Mouse (Mus musculus) liver, embryonic 13.5 days (tissue): ENCODE data around the gene Dock7. TPM values are rescaled to one million over a fixed set of nuclear protein-coding genes. Genes with fewer than 3 reads are reported as not detected.
A peak's percentile ranks its signal among the peaks of the same experiment; 100 is the strongest.

ENCODE experiments used
- ATAC-seq: fragments of 200-750 bp; cut with Nextera tagmentation; 2 replicates; pipeline ENCODE4 v1.8.0; 2017; ENCODE audit warnings: low read depth, mild to moderate bottlenecking, moderate number of reproducible peaks, moderate library complexity
- DNase-seq: peaks from one replicate; pipeline ENCODE4 v3.0.0; 2022
- H3K27ac ChIP-seq: fragments of 300-500 bp; sonication (generic); 2 replicates; pipeline ENCODE4 v1.5.1; 2015; ENCODE audit warnings: moderate library complexity, mild to moderate bottlenecking, inconsistent platforms
- H3K27me3 ChIP-seq: fragments of 300-500 bp; sonication (generic); 2 replicates; pipeline ENCODE4 v1.6.1; 2015; ENCODE audit warnings: mild to moderate bottlenecking, inconsistent platforms
- H3K36me3 ChIP-seq: fragments of 300-500 bp; sonication (generic); 2 replicates; pipeline ENCODE4 v1.6.1; 2015; ENCODE audit warnings: mild to moderate bottlenecking, inconsistent platforms
- H3K4me1 ChIP-seq: fragments of 300-500 bp; sonication (generic); replicated peaks from 2 replicates; pipeline ENCODE4 v1.6.1; 2015; ENCODE audit warnings: inconsistent platforms
- H3K4me2 ChIP-seq: fragments of 300-500 bp; sonication (generic); 2 replicates; pipeline ENCODE4 v1.6.1; 2015; ENCODE audit warnings: inconsistent platforms, mild to moderate bottlenecking, moderate library complexity
- H3K4me3 ChIP-seq: fragments of 300-500 bp; sonication (generic); replicated peaks from 2 replicates; pipeline ENCODE4 v1.5.1; 2015; ENCODE audit warnings: mild to moderate bottlenecking, inconsistent platforms
- H3K9ac ChIP-seq: fragments of 300-500 bp; sonication (generic); 2 replicates; pipeline ENCODE4 v1.6.1; 2015; ENCODE audit warnings: mild to moderate bottlenecking, inconsistent platforms
- H3K9me3 ChIP-seq: fragments of 300-500 bp; sonication (generic); replicated peaks from 2 replicates; pipeline ENCODE4 v1.6.1; 2016; ENCODE audit warnings: inconsistent platforms
- WGBS: fragments of 180-500 bp; shearing (Covaris S2); methylation state at CpG from one replicate; pipeline ENCODE4 v1.1.7; 2015; ENCODE audit not compliant: insufficient replicate concordance; 5-methylcytosine and 5-hydroxymethylcytosine counted together
- polyA plus RNA-seq: library from polyadenylated mRNA; unstranded; fragments of >200 nt; fragmentation: Nextera tagmentation; extraction: Ambion mirVana; gene quantifications from 2 replicates; pipeline ENCODE4 v1.2.1, GENCODE M21; 2015

The Dock7 gene
- polyA plus RNA-seq, 1 experiment from 2014 or later = 9.3 TPM

DNA sequence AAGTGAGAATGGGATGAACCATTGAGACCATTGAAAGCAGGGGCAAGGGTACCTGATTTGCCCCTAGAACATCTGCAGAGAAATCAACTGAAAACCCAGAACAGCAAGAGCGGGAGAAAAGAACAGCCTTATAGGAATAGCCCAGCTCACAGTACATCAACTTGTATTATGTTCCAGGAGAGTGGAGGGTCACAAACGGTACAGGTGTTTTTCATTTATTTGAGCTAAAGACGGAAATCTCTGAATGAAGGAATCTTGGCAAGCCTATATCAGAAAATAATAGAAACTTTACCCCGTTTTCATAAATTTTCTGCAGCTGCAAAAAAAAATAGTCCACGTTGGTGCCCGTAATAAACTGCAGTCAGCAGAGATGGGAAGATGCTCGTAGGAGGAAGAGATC is 22.6 kb upstream of the Dock7 start:
- ATAC-seq = no peak
- no peak overlapping the region for H3K4me3 ChIP-seq
- H3K36me3 ChIP-seq = no peaks in the 10 kb centered on the region
- no peak overlapping the region for H3K27ac ChIP-seq
- H3K4me2 ChIP-seq = no peak overlapping the region
- no peak for DNase-seq
- no peaks in the 10 kb centered on the region for H3K9me3 ChIP-seq
- no peaks in the 10 kb centered on the region for H3K27me3 ChIP-seq
- H3K9ac ChIP-seq = no peak overlapping the region
- WGBS = 69% methylated on average over 7 of the region's 7 CpGs
- peaks cover 4% of the 10 kb centered on the region; the same call in 1 of the 2 replicates for H3K4me1 ChIP-seq

DNA sequence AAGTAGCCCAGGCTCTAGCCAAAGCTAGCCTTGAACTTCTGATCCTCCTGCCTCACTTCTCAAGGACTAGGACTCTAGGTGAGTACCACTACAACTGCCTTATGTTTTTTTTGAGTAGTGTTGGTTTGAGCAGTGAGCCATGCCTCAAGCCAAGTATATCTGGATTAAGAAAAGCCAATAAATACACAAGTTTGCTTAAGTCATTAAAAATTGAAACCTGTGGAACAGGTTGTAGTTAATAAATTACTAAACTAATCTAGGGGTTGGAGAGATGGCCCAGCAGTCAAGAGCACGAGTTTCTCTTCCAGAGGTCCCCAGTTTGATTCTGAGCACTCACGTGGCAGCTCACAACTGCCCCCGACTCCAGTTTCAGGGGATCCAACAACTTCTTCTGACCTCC is 20.9 kb upstream of the Dock7 start:
- no peak overlapping the region for H3K27ac ChIP-seq
- no peaks in the 10 kb centered on the region for H3K27me3 ChIP-seq
- H3K9me3 ChIP-seq = no peaks in the 10 kb centered on the region
- peaks cover 11% of the 10 kb centered on the region for H3K4me1 ChIP-seq
- no peak overlapping the region for H3K9ac ChIP-seq
- H3K4me3 ChIP-seq = no peak overlapping the region
- H3K36me3 ChIP-seq = no peaks in the 10 kb centered on the region
- 71% methylated on average over 3 of the region's 3 CpGs for WGBS
- H3K4me2 ChIP-seq = no peak overlapping the region
- DNase-seq (no peak), ATAC-seq (no peak)

DNA sequence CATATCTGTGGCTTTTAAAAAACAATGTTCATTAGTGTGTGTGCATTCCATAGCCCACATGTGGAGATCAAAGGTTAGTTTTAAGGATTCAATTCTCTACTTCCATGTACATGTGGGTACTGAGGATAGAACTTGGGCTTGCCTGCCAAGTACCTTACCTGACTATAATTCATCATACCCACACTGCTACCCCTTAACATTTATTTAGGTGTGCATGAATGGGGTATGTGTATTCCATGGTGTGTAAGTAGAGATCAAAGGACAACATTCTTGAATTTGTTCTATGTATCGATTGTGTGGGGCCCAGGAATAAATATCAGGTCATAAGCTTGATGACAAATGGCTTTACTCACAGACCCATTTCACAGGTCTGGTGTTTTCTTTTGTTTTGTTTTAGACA is 20.5 kb upstream of the Dock7 start:
- no peak for ATAC-seq
- H3K4me1 ChIP-seq = peaks cover 11% of the 10 kb centered on the region
- H3K9ac ChIP-seq = no peak overlapping the region
- WGBS = 62% methylated on average over 1 of the region's 1 CpGs
- H3K27me3 ChIP-seq = no peaks in the 10 kb centered on the region
- no peak for DNase-seq
- H3K4me3 ChIP-seq = no peak overlapping the region
- no peak overlapping the region for H3K4me2 ChIP-seq
- no peaks in the 10 kb centered on the region for H3K36me3 ChIP-seq
- H3K27ac ChIP-seq = no peak overlapping the region
- H3K9me3 ChIP-seq = no peaks in the 10 kb centered on the region

DNA sequence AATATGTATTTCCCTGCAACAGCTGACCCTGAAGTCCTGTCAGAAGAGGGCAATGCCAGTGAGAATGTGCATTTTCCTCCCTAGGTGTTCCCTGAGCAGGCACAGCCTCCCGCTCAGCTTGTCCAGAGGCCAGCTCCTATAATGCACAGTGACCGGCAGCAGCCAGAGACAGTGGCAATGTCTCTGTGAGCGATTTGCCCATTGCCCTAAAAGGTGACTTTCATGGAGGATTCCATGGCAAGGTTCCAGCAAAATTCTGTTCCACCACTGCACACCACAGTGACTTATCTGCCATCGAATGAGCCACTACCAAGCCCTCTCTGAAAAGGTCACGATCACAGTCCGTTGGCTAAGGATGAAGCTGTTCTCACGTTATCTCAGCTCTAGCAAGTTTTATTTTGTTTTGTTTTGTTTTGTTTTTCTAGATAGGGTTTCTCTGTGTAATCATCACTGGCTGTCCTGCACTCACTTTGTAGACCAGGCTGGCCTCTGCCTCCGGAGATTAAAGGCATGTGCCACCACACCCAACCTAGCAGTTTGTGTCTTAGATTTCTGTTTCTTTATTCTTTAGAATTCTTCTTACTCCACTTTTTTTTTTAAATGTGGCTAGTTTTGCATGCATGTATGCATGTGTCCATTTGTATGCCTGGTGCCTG is 17.4 kb upstream of the Dock7 start:
- Histone ChIP-seq H3K4me1 (peaks cover 11% of the 10 kb centered on the region), H3K4me3 (no peak overlapping the region), H3K9ac (no peak overlapping the region), H3K4me2 (no peak overlapping the region), H3K27ac (no peak overlapping the region), H3K27me3 (no peaks in the 10 kb centered on the region), H3K9me3 (no peaks in the 10 kb centered on the region), H3K36me3 (no peaks in the 10 kb centered on the region)
- 45% methylated on average over 8 of the region's 8 CpGs for WGBS
- peak; percentile 66 for ATAC-seq
- DNase-seq = no peak

DNA sequence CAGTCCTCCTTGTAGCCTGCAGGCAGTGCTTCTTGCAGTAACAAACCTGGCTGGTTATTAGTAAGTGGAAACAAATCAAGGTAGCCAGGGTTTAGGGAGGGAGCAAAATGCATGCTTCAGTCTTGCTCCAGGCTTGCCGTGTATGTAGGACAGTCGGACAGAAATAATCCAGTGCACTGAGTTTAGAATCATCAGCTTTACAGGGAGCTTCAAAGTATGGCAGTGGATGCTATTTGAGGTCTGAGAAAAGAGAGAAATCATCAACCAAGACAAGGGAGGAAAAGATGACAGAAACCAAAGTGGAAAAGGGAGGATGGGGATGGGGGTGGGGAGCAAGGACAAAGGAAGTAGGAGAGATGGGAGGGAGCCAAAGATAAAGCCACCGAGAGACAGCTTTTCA is 13.8 kb upstream of the Dock7 start:
- H3K4me2 ChIP-seq = no peak overlapping the region
- H3K27me3 ChIP-seq = 0 out of 2 replicates have a peak, but pooled peaks cover 4% of the 10 kb centered on the region
- H3K9ac ChIP-seq = no peak overlapping the region
- peaks cover 11% of the 10 kb centered on the region for H3K4me1 ChIP-seq
- no peaks in the 10 kb centered on the region for H3K9me3 ChIP-seq
- no peaks in the 10 kb centered on the region for H3K36me3 ChIP-seq
- H3K4me3 ChIP-seq = no peak overlapping the region
- H3K27ac ChIP-seq = no peak overlapping the region
- 60% methylated on average over 3 of the region's 3 CpGs for WGBS
- DNase-seq (no peak), ATAC-seq (no peak)

DNA sequence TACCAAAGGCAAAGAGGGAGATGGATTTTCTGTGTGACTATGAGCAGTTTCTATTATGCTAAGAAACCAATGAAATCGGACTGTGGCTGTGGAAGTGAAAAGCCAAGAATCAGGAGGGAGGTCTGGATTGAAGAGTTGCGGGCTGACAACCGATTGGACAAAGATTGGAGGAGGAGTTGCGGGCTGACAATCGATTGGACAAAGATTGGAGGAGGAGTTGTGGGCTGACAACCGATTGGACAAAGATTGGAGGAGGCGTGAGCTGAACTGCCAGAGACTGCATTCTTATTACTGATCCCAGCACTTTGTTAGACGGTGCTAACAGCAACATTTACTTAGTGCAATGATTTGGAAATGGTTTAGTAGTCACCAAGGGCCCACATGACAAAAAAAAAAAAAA is 12.6 kb upstream of the Dock7 start:
- Histone ChIP-seq H3K36me3 (no peaks in the 10 kb centered on the region), H3K9me3 (no peaks in the 10 kb centered on the region), H3K4me2 (no peak overlapping the region), H3K27ac (no peak overlapping the region), H3K4me3 (no peak overlapping the region), H3K9ac (no peak overlapping the region), H3K4me1 (peaks cover 7% of the 10 kb centered on the region), H3K27me3 (0 out of 2 replicates have a peak, but pooled peaks cover 4% of the 10 kb centered on the region)
- ATAC-seq (no peak), DNase-seq (no peak)
- WGBS = 77% methylated on average over 8 of the region's 8 CpGs

DNA sequence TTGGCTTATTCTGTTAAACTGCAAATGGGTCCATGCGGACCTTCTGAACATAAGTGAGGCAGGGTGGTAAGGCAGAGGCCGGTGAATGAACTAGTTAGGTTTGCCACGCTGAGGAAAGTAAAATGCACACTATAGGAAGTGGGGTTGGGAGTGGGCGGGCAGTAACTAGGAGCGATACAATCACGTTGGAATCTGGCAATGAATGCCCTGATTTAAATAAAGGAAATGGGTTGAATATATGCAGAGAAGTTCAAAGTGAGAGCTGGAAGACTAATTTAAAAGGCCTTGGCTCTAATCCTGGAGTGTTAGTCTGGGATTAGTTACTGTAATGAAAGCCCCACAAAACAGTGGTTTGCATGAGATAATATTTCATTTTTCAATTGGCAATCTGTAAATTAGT is 12.0 kb upstream of the Dock7 start:
- Histone ChIP-seq H3K9ac (no peak overlapping the region), H3K27ac (no peak overlapping the region), H3K9me3 (no peaks in the 10 kb centered on the region), H3K4me2 (no peak overlapping the region), H3K27me3 (0 out of 2 replicates have a peak, but pooled peaks cover 4% of the 10 kb centered on the region), H3K36me3 (no peaks in the 10 kb centered on the region), H3K4me1 (peaks cover under 1% of the 10 kb centered on the region; the same call in 1 of the 2 replicates), H3K4me3 (no peak overlapping the region)
- DNase-seq (no peak), ATAC-seq (no peak)
- 55% methylated on average over 6 of the region's 6 CpGs for WGBS

DNA sequence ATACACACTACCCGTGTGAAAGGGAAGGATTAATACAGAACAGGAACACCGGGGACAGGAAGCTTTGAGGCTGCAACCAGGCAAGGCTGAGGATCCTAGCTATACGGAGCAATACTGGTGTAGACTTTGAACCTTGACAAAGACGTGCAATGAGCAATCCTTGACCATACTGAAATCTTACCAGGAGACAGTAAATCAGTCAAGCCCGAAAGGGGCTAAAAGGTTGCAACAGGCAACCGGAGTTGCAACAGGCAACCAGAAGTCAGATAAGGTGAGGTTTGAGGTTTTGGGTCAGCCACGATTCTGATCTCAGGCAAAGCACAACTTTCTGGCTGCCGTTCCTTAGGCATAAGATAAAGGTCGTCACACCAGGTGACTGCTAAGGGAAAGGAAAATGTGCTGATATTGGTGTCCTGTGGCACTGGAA is 10.5 kb upstream of the Dock7 start:
- H3K4me2 ChIP-seq = no peak overlapping the region

DNA sequence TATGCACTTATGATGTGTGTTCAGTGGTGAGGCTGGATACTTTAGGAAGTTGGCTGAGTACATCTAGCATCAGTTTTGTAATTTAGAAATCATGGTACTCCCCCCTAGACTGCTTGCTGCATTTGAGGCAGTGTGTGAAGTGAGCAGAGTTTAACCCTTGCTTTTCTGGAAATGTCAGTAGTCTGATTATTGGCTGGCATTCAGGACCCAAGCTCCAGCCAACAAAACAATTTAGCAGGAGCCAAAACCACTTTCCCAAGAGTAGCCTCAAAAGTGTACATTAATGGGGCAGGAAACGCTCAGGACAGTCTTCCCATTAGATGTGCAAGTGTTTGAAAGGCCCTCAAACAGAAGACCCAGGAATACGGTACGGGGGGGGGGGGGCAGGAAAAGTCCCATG is 2.8 kb upstream of the Dock7 start:
- no peak overlapping the region for H3K4me2 ChIP-seq
- 54% methylated on average over 3 of the region's 3 CpGs for WGBS
- no peak for ATAC-seq
- peaks cover 27% of the 10 kb centered on the region for H3K4me1 ChIP-seq
- H3K27me3 ChIP-seq = no peaks in the 10 kb centered on the region
- no peak overlapping the region for H3K27ac ChIP-seq
- DNase-seq = no peak
- no peak overlapping the region for H3K4me3 ChIP-seq
- H3K36me3 ChIP-seq = no peaks in the 10 kb centered on the region
- H3K9me3 ChIP-seq = no peaks in the 10 kb centered on the region
- H3K9ac ChIP-seq = no peak overlapping the region

More for the DNA sequence above, 10.5 kb upstream of the Dock7 start:
- 0 out of 2 replicates have a peak, but pooled peaks cover 4% of the 10 kb centered on the region for H3K27me3 ChIP-seq
- H3K36me3 ChIP-seq = no peaks in the 10 kb centered on the region
- no peak overlapping the region for H3K9ac ChIP-seq
- no peaks in the 10 kb centered on the region for H3K9me3 ChIP-seq
- WGBS = 18% methylated on average over 9 of the region's 9 CpGs
- ATAC-seq = no peak
- no peak overlapping the region for H3K27ac ChIP-seq
- no peak for DNase-seq
- H3K4me3 ChIP-seq = no peak overlapping the region
- H3K4me1 ChIP-seq = no peaks in the 10 kb centered on the region

DNA sequence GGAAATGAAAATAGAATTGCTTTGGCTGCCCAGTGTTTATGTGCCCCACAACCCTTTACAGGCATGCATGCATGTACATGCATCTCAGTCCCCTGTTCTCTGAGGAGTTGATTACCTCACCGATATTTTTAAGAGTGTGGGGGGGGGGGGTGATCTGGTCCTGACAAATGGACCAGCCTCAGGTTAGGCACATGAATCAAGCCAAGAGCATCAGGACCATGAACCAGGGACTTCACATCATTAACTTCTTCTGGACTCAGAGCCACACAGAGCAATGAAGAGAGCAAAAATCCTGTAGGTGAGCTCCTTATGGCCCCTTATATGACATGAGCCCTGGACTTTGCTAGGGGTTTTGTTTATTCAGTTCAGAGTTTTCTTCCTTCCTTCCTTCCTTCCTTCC is 2.1 kb upstream of the Dock7 start:
- no peak overlapping the region for H3K4me3 ChIP-seq

DNA sequence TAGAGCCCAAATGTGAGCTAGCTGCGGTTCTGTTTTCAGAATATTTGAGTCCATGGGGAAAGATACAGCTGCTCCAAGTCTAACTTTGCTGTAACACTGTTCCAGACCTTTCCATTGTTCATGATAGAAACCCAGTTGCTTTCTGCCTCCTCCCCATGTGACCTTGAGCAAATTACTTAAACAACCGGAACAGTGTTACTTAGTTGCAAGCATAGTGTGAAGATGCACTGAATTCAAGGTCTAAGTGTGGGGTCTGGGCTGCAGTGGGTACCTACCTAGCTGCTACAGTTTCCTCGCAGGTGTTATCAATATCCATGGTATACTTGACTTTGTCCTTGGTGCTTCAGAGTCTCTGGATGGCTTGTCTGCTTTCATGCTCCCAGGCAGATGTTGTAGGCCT is 1.3 kb upstream of the Dock7 start:
- no peak overlapping the region for H3K4me3 ChIP-seq
- H3K9ac ChIP-seq = no peak overlapping the region
- H3K4me1 ChIP-seq = peaks cover 31% of the 10 kb centered on the region
- DNase-seq (no peak), ATAC-seq (no peak)
- WGBS = 62% methylated on average over 3 of the region's 3 CpGs
- H3K36me3 ChIP-seq = no peaks in the 10 kb centered on the region
- no peak overlapping the region for H3K4me2 ChIP-seq
- no peaks in the 10 kb centered on the region for H3K9me3 ChIP-seq
- H3K27ac ChIP-seq = no peak overlapping the region
- H3K27me3 ChIP-seq = no peaks in the 10 kb centered on the region

More for the DNA sequence above, 2.1 kb upstream of the Dock7 start:
- Histone ChIP-seq H3K27ac (no peak overlapping the region), H3K9me3 (no peaks in the 10 kb centered on the region), H3K27me3 (no peaks in the 10 kb centered on the region), H3K4me1 (peaks cover 28% of the 10 kb centered on the region), H3K36me3 (no peaks in the 10 kb centered on the region), H3K9ac (no peak overlapping the region), H3K4me2 (no peak overlapping the region)
- no peak for DNase-seq
- WGBS = 75% methylated on average over 1 of the region's 1 CpGs
- no peak for ATAC-seq

DNA sequence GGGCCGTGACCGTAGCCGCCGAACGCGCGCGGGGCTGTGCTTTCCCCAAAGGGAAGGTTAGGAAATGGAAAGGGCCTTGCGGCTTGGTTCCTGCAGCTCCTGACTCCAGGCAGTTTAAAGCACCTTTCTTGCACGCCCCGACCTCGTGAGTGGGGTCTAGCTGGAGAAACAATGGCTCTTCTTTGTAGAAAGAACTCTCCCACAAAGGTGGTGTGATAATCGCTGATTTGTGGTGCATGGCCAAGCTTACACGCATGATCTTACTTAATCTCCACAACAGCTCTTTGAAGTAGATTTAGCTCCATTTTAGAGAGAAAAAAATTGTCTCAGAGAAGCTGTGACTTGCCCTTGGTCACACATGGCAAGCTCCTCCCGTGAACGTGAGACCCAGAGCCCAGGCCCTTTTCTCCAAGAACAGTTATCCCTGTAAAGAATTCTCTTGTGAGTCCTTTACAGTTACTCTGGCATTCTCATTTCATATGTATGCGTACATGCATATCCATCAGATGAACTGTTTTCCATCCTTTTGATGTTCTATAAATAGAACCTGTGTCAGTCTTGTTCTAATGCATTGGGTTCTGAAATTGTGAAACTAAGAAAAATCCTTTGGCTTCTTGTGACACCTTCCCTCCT is 524 bp upstream of the Dock7 start:
- no peak overlapping the region for H3K27ac ChIP-seq
- no peaks in the 10 kb centered on the region for H3K9me3 ChIP-seq
- H3K36me3 ChIP-seq = no peaks in the 10 kb centered on the region
- H3K27me3 ChIP-seq = no peaks in the 10 kb centered on the region
- WGBS = 7% methylated on average over 17 of the region's 17 CpGs
- H3K4me1 ChIP-seq = peaks cover 39% of the 10 kb centered on the region
- peak overlapping the region; percentile 87 for H3K9ac ChIP-seq
- H3K4me3 ChIP-seq = peak overlapping the region; percentile 85
- H3K4me2 ChIP-seq = peak overlapping the region; percentile 91
- ATAC-seq = no peak
- DNase-seq = no peak
